Mouse (Mus musculus) thymus, adult 2 months (tissue): ENCODE measurements at regions not wholly inside any gene's neighbourhood (a gene's known extent, or its start where the extent isn't known, plus 50 kb on each side); places are given as distances from the start of the nearest gene placed in this dataset.

ENCODE experiments used
- CTCF ChIP-seq: fragments of 200-500 bp; IDR thresholded peaks from 2 replicates; pipeline ENCODE4 v1.5.1; 2012; ENCODE audit warnings: mild to moderate bottlenecking, control low read depth, low read length, moderate library complexity, borderline replicate concordance; ENCODE audit not compliant: control insufficient read depth, poor library complexity, insufficient read depth; ENCODE audit errors: extremely low read depth
- POLR2A ChIP-seq: fragments of 200-500 bp; IDR thresholded peaks from 2 replicates; pipeline ENCODE4 v1.6.1; 2012; ENCODE audit warnings: mild to moderate bottlenecking, low read length, control low read depth, moderate library complexity; ENCODE audit not compliant: control insufficient read depth, poor library complexity, insufficient read depth; ENCODE audit errors: extremely low read depth

- TF ChIP-seq CTCF (no peak), POLR2A (no peak)
Observed at GRCm38 (mm10) chr3:39114826-39115225, 228.1 kb downstream of the Fat4 start.
